Mouse (Mus musculus): ENCODE results near the gene Ackr1. TPM values are rescaled to one million over a fixed set of nuclear protein-coding genes. Genes with fewer than 3 reads are reported as not detected.

Ackr1 gene
- total and polyA plus RNA-seq, 3 experiments: 0.19 to 0.42 TPM; not detected in 1

- Histone ChIP-seq H3K27me3 (ENCODE audit: control insufficient read depth in 1 of 2, insufficient read depth in 2 of 2, low read length in 2 of 2) (no peaks in the 10 kb centered on the region), H3K36me3 (ENCODE audit: control insufficient read depth in 1 of 2, insufficient read depth in 2 of 2, low read length in 2 of 2) (no peaks in the 10 kb centered on the region; a peak in 2 of 4 replicates), H3K79me2 (ENCODE audit: control insufficient read depth, insufficient read depth, low read length, poor library complexity) (no peaks in the 10 kb centered on the region), H3K4me1 (ENCODE audit: control insufficient read depth in 1 of 2, insufficient read depth in 2 of 2, low read length in 2 of 2) (no peaks in the 10 kb centered on the region; a peak in 2 of 4 replicates), H3K9me3 (replicated peaks; ENCODE audit: insufficient read depth, low read length) (no peaks in the 10 kb centered on the region), H3K9ac (ENCODE audit: control insufficient read depth, low read depth, low read length, poor library complexity, severe bottlenecking) (no peak overlapping the region), H3K4me3 (ENCODE audit: control insufficient read depth in 1 of 2, insufficient read depth in 1 of 2, low read depth in 2 of 2, low read length in 2 of 2) (no peak overlapping the region), H3K27ac (ENCODE audit: control insufficient read depth, low read depth, low read length) (no peak overlapping the region)
- peak; percentile 69 for TF ChIP-seq RAD21 (IDR thresholded peaks at IDR 0.05; ENCODE audit: low read depth, low read length)
- TF ChIP-seq ZC3H11A (IDR thresholded peaks at IDR 0.05; ENCODE audit: low read depth, low read length): peak; percentile 73
- TF ChIP-seq CTCF (IDR thresholded peaks at IDR 0.05 in 2 of 3, conservative IDR thresholded peaks at IDR 0.05 in 1 of 3; ENCODE audit: control insufficient read depth in 1 of 3, insufficient read depth in 1 of 3, low read depth in 2 of 3, low read length in 3 of 3, poor library complexity in 1 of 3, severe bottlenecking in 1 of 3): peak in 1 of 3 experiments; percentile 64; a peak in 2 of 6 replicates
- peak; percentile 68 for TF ChIP-seq SMC3 (IDR thresholded peaks at IDR 0.05; ENCODE audit: low read depth, low read length)
- no peak for TF ChIP-seq BHLHE40 (IDR thresholded peaks at IDR 0.05; ENCODE audit: borderline replicate concordance, low read depth, low read length)
- DNase-seq (ENCODE audit: low read depth, low spot score): peak; percentile 35
Observed at GRCm38 (mm10) chr1:173356699-173357098, 23.1 kb upstream of the Ackr1 start.

DNA sequence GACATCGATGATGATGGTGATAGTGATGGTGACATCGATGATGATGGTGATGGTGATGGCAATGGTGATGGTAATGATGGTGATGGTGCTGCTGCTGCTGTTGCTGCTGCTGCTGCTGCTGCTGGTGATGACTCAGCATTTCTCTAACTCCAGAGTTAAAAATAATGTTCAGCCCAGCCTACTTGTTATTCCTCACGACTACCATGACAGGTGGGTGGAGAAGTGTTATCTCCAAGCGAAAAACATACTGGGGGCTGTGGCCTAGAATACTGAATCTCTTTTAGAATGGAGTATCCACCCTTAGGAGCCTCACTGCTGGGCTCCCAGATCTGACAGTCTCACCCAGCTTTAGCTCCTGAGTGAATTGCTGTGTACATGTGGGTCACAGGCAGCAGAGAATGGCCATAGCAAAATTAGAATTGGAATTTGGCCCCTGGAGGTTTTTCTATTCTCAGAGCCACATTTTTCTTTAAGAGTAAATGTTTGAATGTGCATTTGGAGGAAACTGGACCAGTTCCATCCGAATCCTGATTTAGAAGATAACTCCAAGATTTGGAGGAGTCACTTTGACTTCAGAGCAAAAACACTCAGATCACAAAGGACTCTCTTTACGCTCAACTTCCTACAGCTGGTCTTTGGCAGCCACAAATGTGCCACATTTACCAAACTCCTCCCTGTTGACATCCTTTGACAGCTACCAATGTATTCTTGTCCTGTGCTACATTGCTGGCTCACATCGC is 21.7 kb upstream of the Ackr1 start:
- H3K9ac ChIP-seq (ENCODE audit: control insufficient read depth, low read depth, low read length, poor library complexity, severe bottlenecking): no peak overlapping the region
- H3K27me3 ChIP-seq (ENCODE audit: control insufficient read depth in 1 of 2, insufficient read depth in 2 of 2, low read length in 2 of 2): no peaks in the 10 kb centered on the region
- no peak overlapping the region for H3K27ac ChIP-seq (ENCODE audit: control insufficient read depth, low read depth, low read length)
- TF ChIP-seq NELFE (IDR thresholded peaks at IDR 0.05; ENCODE audit: low read depth, low read length): no peak
- TF ChIP-seq MYB (IDR thresholded peaks at IDR 0.05; ENCODE audit: low read depth, low read length): no peak
- peak; percentile 33; the same call in 1 of the 2 replicates for TF ChIP-seq ETS1 (IDR thresholded peaks at IDR 0.05; ENCODE audit: low read depth, low read length)
- TF ChIP-seq GABPA (IDR thresholded peaks at IDR 0.05; ENCODE audit: low read depth, low read length): peak; percentile 24; the same call in 1 of the 2 replicates
- peak; percentile 75; the same call in 1 of the 2 replicates for TF ChIP-seq MAFK (IDR thresholded peaks at IDR 0.05; ENCODE audit: borderline replicate concordance, low read depth, low read length)
- TF ChIP-seq MXI1 (IDR thresholded peaks at IDR 0.05; ENCODE audit: low read depth, low read length): no peak
- no peaks in the 10 kb centered on the region for H3K79me2 ChIP-seq (ENCODE audit: control insufficient read depth, insufficient read depth, low read length, poor library complexity)
- H3K4me1 ChIP-seq (ENCODE audit: control insufficient read depth in 1 of 2, insufficient read depth in 2 of 2, low read length in 2 of 2): peaks cover 4 to 5% of the 10 kb centered on the region in 2 experiments; a peak in 2 of 4 replicates
- H3K36me3 ChIP-seq (ENCODE audit: control insufficient read depth in 1 of 2, insufficient read depth in 2 of 2, low read length in 2 of 2): peaks cover 0 to 4% of the 10 kb centered on the region in 2 experiments; a peak in 2 of 4 replicates
- no peak overlapping the region for H3K4me3 ChIP-seq (ENCODE audit: control insufficient read depth in 1 of 2, insufficient read depth in 1 of 2, low read depth in 2 of 2, low read length in 2 of 2)
- DNase-seq (ENCODE audit: low read depth, low spot score): no peak
- no peaks in the 10 kb centered on the region for H3K9me3 ChIP-seq (replicated peaks; ENCODE audit: insufficient read depth, low read length)

DNA sequence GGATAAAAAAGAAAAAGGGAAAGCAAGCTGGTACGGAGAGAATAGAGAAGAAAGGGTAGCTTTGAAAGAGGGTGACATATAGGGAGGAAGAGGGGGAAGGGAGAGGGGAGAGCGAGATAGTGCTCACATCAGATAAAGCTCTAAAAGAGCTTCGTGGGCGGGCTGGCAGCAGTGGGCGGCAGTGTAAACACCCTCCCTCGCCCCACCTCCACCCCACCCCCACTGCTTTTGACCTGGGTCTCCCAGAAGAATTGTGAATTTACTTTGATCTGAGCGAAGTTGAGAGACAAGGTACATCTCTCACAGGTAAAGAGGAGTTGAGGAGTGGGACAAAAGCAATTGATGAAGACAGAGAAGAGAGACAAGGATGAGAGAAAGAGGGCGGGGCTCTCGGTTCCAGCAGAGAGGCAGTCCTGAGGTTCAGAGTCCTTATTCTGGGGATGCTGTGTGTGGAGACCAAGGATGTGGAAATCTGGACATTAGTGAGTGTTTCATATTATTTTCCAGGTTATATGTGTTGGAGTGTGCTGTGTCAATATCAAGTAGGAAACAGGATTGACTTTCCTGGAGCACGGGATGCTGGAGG is 16.9 kb upstream of the Ackr1 start, which contains the start of gene Aim2:
Gene Aim2, plus strand, starts transcription at position 508 of the 586 bp plus-strand sequence.
- H3K4me1 ChIP-seq (ENCODE audit: control insufficient read depth in 1 of 2, insufficient read depth in 2 of 2, low read length in 2 of 2): peaks cover 22 to 25% of the 10 kb centered on the region in 2 experiments; a peak in 3 of 4 replicates
- H3K4me3 ChIP-seq (ENCODE audit: control insufficient read depth in 1 of 2, insufficient read depth in 1 of 2, low read depth in 2 of 2, low read length in 2 of 2): peak within 1 kb of the TSS; percentile 53 to 57

More for the DNA sequence above, 16.9 kb upstream of the Ackr1 start, which contains the start of gene Aim2:
- DNase-seq (ENCODE audit: low read depth, low spot score): peak; percentile 56
- peak; percentile 11; the same call in 1 of the 2 replicates for TF ChIP-seq MEF2A (IDR thresholded peaks at IDR 0.05; ENCODE audit: extremely low read depth, insufficient replicate concordance, low read depth, low read length, poor library complexity, severe bottlenecking)
- peak; percentile 53; the same call in 1 of the 2 replicates for TF ChIP-seq TCF12 (IDR thresholded peaks at IDR 0.05; ENCODE audit: low read depth, low read length)
- peak in 1 of 2 experiments; percentile 51; a peak in 1 of 4 replicates for TF ChIP-seq EP300 (IDR thresholded peaks at IDR 0.05; ENCODE audit: low read depth in 1 of 2, low read length in 2 of 2)
- TF ChIP-seq MYB (IDR thresholded peaks at IDR 0.05; ENCODE audit: low read depth, low read length): no peak
- TF ChIP-seq SMC3 (IDR thresholded peaks at IDR 0.05; ENCODE audit: low read depth, low read length): no peak
- TF ChIP-seq ETS1 (IDR thresholded peaks at IDR 0.05; ENCODE audit: low read depth, low read length): peak; percentile 72
- TF ChIP-seq GATA1 (IDR thresholded peaks at IDR 0.05; ENCODE audit: low read depth, low read length): peak; percentile 67
- H3K9ac ChIP-seq (ENCODE audit: control insufficient read depth, low read depth, low read length, poor library complexity, severe bottlenecking): peak within 1 kb of the TSS; percentile 75
- H3K36me3 ChIP-seq (ENCODE audit: control insufficient read depth in 1 of 2, insufficient read depth in 2 of 2, low read length in 2 of 2): peaks cover 0 to 26% of the 10 kb centered on the region in 2 experiments; a peak in 2 of 4 replicates
- H3K27ac ChIP-seq (ENCODE audit: control insufficient read depth, low read depth, low read length): peak within 1 kb of the TSS; percentile 88
- no peaks in the 10 kb centered on the region; the same call in 1 of the 2 replicates for H3K79me2 ChIP-seq (ENCODE audit: control insufficient read depth, insufficient read depth, low read length, poor library complexity)
- no peaks in the 10 kb centered on the region for H3K27me3 ChIP-seq (ENCODE audit: control insufficient read depth in 1 of 2, insufficient read depth in 2 of 2, low read length in 2 of 2)
- H3K9me3 ChIP-seq (replicated peaks; ENCODE audit: insufficient read depth, low read length): no peaks in the 10 kb centered on the region
